Mouse (Mus musculus): Measurements from ENCODE around the gene Gm20403. TPM values are rescaled to one million over a fixed set of nuclear protein-coding genes. Genes with fewer than 3 reads are reported as not detected.

The Gm20403 gene
- total and polyA plus RNA-seq, 3 experiments: not detected

DNA sequence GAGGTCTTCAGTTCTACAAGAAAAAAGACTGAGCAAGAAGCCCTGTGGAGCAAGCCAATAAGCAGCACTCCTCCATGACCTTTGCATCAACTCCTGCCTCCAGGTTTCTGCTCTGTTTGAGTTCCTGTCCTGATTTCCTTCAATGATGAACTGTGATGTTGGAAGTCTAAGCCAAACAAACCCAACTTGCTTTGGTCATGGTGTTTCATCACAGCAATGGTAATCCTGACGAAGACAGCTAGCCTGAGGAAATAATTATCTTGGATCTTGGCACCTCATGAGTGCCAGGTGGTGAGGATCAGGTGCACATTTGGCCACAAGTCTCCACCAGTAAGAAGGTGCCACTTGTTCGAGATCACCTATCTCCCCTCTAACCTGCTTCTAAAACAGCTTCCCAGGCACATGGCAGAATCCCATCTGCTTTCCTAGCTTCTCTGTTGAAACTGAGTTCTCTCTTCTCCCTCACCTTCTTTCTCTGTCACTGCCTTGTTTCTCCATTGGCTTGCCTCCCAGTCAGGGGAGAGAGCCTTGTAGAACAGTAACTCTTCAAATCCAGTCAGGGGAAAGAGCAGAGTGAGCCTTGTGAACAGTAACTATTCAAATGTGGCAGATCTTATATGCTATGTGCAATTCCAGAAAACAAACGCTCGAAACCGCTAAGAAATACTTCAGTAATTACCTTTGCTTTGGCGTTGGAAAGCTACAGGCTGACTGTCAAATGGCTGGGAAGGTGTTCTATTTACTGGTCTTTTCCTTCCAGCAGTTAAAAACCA lies 27.5 kb upstream of the Gm20403 start, which contains the start of gene Baz1a:
TSS of gene Baz1a (minus strand) at position 723 of the 773 bp plus-strand sequence.
- TF ChIP-seq HCFC1 (IDR thresholded peaks at IDR 0.05; ENCODE audit: low read depth, low read length): no peak
- TF ChIP-seq KAT2A (conservative IDR thresholded peaks at IDR 0.05; ENCODE audit: low read depth, low read length): no peak
- no peak for TF ChIP-seq RCOR1 (IDR thresholded peaks at IDR 0.05; ENCODE audit: low read depth, low read length)
- no peak for TF ChIP-seq ZMIZ1 (IDR thresholded peaks at IDR 0.05; ENCODE audit: low read depth, low read length)
- no peak for TF ChIP-seq ZNF384 (IDR thresholded peaks at IDR 0.05; ENCODE audit: low read depth, low read length)
- no peak for TF ChIP-seq MYB (IDR thresholded peaks at IDR 0.05; ENCODE audit: low read depth, low read length)
- TF ChIP-seq USF1 (IDR thresholded peaks at IDR 0.05; ENCODE audit: low read depth, low read length): no peak
- TF ChIP-seq CHD1 (IDR thresholded peaks at IDR 0.05; ENCODE audit: low read depth, low read length): no peak
- TF ChIP-seq MAZ (IDR thresholded peaks at IDR 0.05; ENCODE audit: low read depth, low read length): no peak
- no peak for TF ChIP-seq USF2 (IDR thresholded peaks at IDR 0.05; ENCODE audit: borderline replicate concordance in 1 of 2, insufficient read depth in 1 of 2, low read depth in 1 of 2, low read length in 2 of 2)
- Histone ChIP-seq H3K36me3 (ENCODE audit: control insufficient read depth in 1 of 2, insufficient read depth in 2 of 2, low read length in 2 of 2) (peaks cover 0 to 28% of the 10 kb centered on the region in 2 experiments; a peak in 2 of 4 replicates), H3K4me3 (ENCODE audit: control insufficient read depth in 1 of 2, insufficient read depth in 1 of 2, low read depth in 2 of 2, low read length in 2 of 2) (no peak within 1 kb of the TSS), H3K4me1 (ENCODE audit: control insufficient read depth in 1 of 2, insufficient read depth in 2 of 2, low read length in 2 of 2) (peaks cover 16 to 19% of the 10 kb centered on the region in 2 experiments), H3K9me3 (replicated peaks; ENCODE audit: insufficient read depth, low read length) (no peaks in the 10 kb centered on the region), H3K27ac (ENCODE audit: control insufficient read depth, low read depth, low read length) (no peak within 1 kb of the TSS), H3K79me2 (ENCODE audit: control insufficient read depth, insufficient read depth, low read length, poor library complexity) (no peaks in the 10 kb centered on the region), H3K9ac (ENCODE audit: control insufficient read depth, low read depth, low read length, poor library complexity, severe bottlenecking) (no peak within 1 kb of the TSS), H3K27me3 (ENCODE audit: control insufficient read depth in 1 of 2, insufficient read depth in 2 of 2, low read length in 2 of 2) (no peaks in the 10 kb centered on the region)
- no peak for DNase-seq (ENCODE audit: low read depth, low spot score)

DNA sequence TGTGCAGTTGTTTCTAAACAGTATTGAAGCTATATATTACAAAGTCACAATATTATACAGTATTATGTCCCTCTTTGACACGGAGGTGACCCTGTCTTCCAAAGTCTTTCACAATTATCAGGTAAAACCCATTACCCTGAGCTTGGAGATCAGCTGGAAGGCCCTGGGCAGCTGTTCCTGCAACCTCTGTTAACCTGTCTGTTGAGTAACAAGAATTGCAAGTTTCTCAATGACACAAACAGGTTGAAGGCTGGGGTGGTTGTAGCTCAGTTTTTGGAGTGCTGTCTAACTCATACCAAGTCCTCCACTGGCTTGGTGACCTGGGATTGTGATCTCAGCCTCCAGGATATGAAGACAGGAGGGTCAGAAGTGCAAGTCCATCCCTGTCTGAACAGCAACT lies 26.7 kb upstream of the Gm20403 start:
- no peak overlapping the region for H3K9ac ChIP-seq (ENCODE audit: control insufficient read depth, low read depth, low read length, poor library complexity, severe bottlenecking)
- TF ChIP-seq GATA1 (IDR thresholded peaks at IDR 0.05; ENCODE audit: low read depth, low read length): no peak
- TF ChIP-seq ETS1 (IDR thresholded peaks at IDR 0.05; ENCODE audit: low read depth, low read length): no peak
- no peak for TF ChIP-seq BHLHE40 (IDR thresholded peaks at IDR 0.05; ENCODE audit: borderline replicate concordance, low read depth, low read length)
- no peak for TF ChIP-seq HCFC1 (IDR thresholded peaks at IDR 0.05; ENCODE audit: low read depth, low read length)
- no peak for TF ChIP-seq GABPA (IDR thresholded peaks at IDR 0.05; ENCODE audit: low read depth, low read length)
- TF ChIP-seq E2F4 (IDR thresholded peaks at IDR 0.05; ENCODE audit: borderline replicate concordance, low read depth, low read length): no peak
- no peak for TF ChIP-seq CTCF (IDR thresholded peaks at IDR 0.05 in 2 of 3, conservative IDR thresholded peaks at IDR 0.05 in 1 of 3; ENCODE audit: control insufficient read depth in 1 of 3, insufficient read depth in 1 of 3, low read depth in 2 of 3, low read length in 3 of 3, poor library complexity in 1 of 3, severe bottlenecking in 1 of 3)
- TF ChIP-seq NRF1 (IDR thresholded peaks at IDR 0.05; ENCODE audit: insufficient read depth, low read depth, low read length, poor library complexity, severe bottlenecking): no peak
- TF ChIP-seq JUND (IDR thresholded peaks at IDR 0.05; ENCODE audit: low read depth, low read length): no peak
- TF ChIP-seq MYB (IDR thresholded peaks at IDR 0.05; ENCODE audit: low read depth, low read length): no peak
- no peak for TF ChIP-seq TBP (IDR thresholded peaks at IDR 0.05; ENCODE audit: low read depth, low read length)
- no peak for TF ChIP-seq POLR2AphosphoS2 (IDR thresholded peaks at IDR 0.05; ENCODE audit: low read length)
- TF ChIP-seq MAZ (IDR thresholded peaks at IDR 0.05; ENCODE audit: low read depth, low read length): no peak
- no peak for TF ChIP-seq SMC3 (IDR thresholded peaks at IDR 0.05; ENCODE audit: low read depth, low read length)
- no peak for TF ChIP-seq USF2 (IDR thresholded peaks at IDR 0.05; ENCODE audit: borderline replicate concordance in 1 of 2, insufficient read depth in 1 of 2, low read depth in 1 of 2, low read length in 2 of 2)
- H3K4me1 ChIP-seq (ENCODE audit: control insufficient read depth in 1 of 2, insufficient read depth in 2 of 2, low read length in 2 of 2): peaks cover 15 to 16% of the 10 kb centered on the region in 2 experiments

More for the DNA sequence above, 26.7 kb upstream of the Gm20403 start:
- Histone ChIP-seq H3K27ac (ENCODE audit: control insufficient read depth, low read depth, low read length) (no peak overlapping the region), H3K4me3 (ENCODE audit: control insufficient read depth in 1 of 2, insufficient read depth in 1 of 2, low read depth in 2 of 2, low read length in 2 of 2) (no peak overlapping the region), H3K36me3 (ENCODE audit: control insufficient read depth in 1 of 2, insufficient read depth in 2 of 2, low read length in 2 of 2) (peaks cover 0 to 20% of the 10 kb centered on the region in 2 experiments; a peak in 2 of 4 replicates), H3K79me2 (ENCODE audit: control insufficient read depth, insufficient read depth, low read length, poor library complexity) (no peaks in the 10 kb centered on the region), H3K27me3 (ENCODE audit: control insufficient read depth in 1 of 2, insufficient read depth in 2 of 2, low read length in 2 of 2) (no peaks in the 10 kb centered on the region), H3K9me3 (replicated peaks; ENCODE audit: insufficient read depth, low read length) (no peaks in the 10 kb centered on the region)
- DNase-seq (ENCODE audit: low read depth, low spot score): no peak
